Mouse (Mus musculus) hindbrain, embryonic 13.5 days (tissue): Measurements from ENCODE around the gene Ripor2. TPM values are rescaled to one million over a fixed set of nuclear protein-coding genes. Genes with fewer than 3 reads are reported as not detected.
"Not testable (repeated sequence)": the region's sequence is repeated elsewhere in the genome, so short reads cannot be mapped to it uniquely, and the experiment has no call there.

Experiments
- ATAC-seq: fragments of 200-750 bp; cut with Nextera tagmentation; 2 replicates; pipeline ENCODE4 v1.8.0; 2017; ENCODE audit warnings: moderate TSS enrichment; ENCODE audit not compliant: low FRiP score
- H3K27ac ChIP-seq: fragments of 300-500 bp; sonication (generic); 2 replicates; pipeline ENCODE4 v1.5.1; 2015; ENCODE audit warnings: inconsistent platforms, mild to moderate bottlenecking, moderate library complexity
- H3K27me3 ChIP-seq: fragments of 300-500 bp; sonication (generic); 2 replicates; pipeline ENCODE4 v1.6.1; 2015; ENCODE audit warnings: mild to moderate bottlenecking, inconsistent platforms
- H3K36me3 ChIP-seq: fragments of 300-500 bp; sonication (generic); 2 replicates; pipeline ENCODE4 v1.6.1; 2015; ENCODE audit warnings: mild to moderate bottlenecking, inconsistent platforms
- H3K4me1 ChIP-seq: fragments of 300-500 bp; sonication (generic); replicated peaks from 2 replicates; pipeline ENCODE4 v1.6.1; 2015; ENCODE audit warnings: inconsistent platforms
- H3K4me2 ChIP-seq: fragments of 300-500 bp; sonication (generic); 2 replicates; pipeline ENCODE4 v1.6.1; 2015; ENCODE audit warnings: inconsistent platforms, mild to moderate bottlenecking, moderate library complexity
- H3K4me3 ChIP-seq: fragments of 300-500 bp; sonication (generic); 2 replicates; pipeline ENCODE4 v1.5.1; 2015; ENCODE audit warnings: mild to moderate bottlenecking, inconsistent platforms
- H3K9ac ChIP-seq: fragments of 300-500 bp; sonication (generic); 2 replicates; pipeline ENCODE4 v1.6.1; 2015; ENCODE audit warnings: mild to moderate bottlenecking, inconsistent platforms
- H3K9me3 ChIP-seq: fragments of 300-500 bp; sonication (generic); 2 replicates; pipeline ENCODE4 v1.6.1; 2016; ENCODE audit warnings: inconsistent platforms
- WGBS: fragments of 180-500 bp; shearing (Covaris S2); methylation state at CpG from one replicate; pipeline ENCODE4 v1.1.7; 2015; 5-methylcytosine and 5-hydroxymethylcytosine counted together
- polyA plus RNA-seq: library from polyadenylated mRNA; unstranded; fragments of >200 nt; fragmentation: Nextera tagmentation; extraction: Ambion mirVana; gene quantifications from 2 replicates; pipeline ENCODE4 v1.2.1, GENCODE M21; 2015

Gene Ripor2
- polyA plus RNA-seq, 1 experiment from 2014 or later: 24.1 TPM

DNA sequence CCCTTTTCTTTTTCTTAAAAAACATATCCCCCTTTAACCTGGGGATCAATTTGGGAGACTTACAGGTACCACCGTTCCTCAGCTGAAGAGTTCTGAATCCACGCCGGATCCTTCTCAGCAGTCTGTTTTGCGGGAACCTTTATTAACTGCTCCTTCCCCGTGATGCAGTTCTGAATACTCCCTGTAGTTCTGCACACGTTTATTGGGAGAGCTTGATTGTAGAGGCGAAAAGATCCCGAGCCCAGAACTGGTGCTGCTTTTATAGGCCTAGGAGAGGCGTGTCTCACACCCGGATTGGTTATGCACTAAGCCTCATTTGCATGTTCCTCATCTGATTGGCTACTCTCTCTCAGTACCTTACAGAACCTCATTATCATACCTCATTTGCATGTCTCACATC, 189.5 kb downstream of the Ripor2 start:
- not testable (repeated sequence) for H3K9ac ChIP-seq, H3K27ac ChIP-seq, H3K27me3 ChIP-seq, H3K9me3 ChIP-seq, ATAC-seq, H3K4me3 ChIP-seq, H3K36me3 ChIP-seq, H3K4me1 ChIP-seq, H3K4me2 ChIP-seq
- 94% methylated on average over 10 of the region's 10 CpGs for WGBS

- Histone ChIP-seq H3K9me3 (no peaks in the 10 kb centered on the region), H3K27ac (no peak overlapping the region), H3K9ac (no peak overlapping the region), H3K4me3 (no peak overlapping the region), H3K36me3 (no peaks in the 10 kb centered on the region), H3K27me3 (no peaks in the 10 kb centered on the region), H3K4me2 (no peak overlapping the region), H3K4me1 (no peaks in the 10 kb centered on the region)
- no peak for ATAC-seq
- WGBS: 52% methylated on average over 7 of the region's 7 CpGs
Measured at GRCm38 (mm10) chr13:24776146-24776844, 194.3 kb downstream of the Ripor2 start.

DNA sequence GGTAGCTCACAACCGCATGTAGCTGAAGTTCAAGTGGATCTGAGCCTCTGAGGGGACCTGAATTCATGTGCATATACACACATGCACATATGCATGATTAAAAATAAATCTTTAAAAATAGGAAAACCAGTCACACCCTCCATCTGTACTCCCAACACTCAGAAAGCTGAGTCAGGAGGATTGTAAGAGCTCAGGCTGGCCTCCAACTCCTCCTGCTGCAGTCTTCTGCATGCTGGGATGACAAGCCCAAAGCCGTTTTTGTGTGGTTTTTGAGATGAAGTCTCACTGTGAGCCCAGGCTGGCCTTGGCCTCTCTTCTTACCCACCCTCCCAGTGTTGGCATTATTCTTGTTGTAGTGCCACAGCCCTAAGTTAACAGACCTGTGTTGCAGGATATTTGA, 196.0 kb downstream of the Ripor2 start:
- Histone ChIP-seq H3K9me3 (no peaks in the 10 kb centered on the region), H3K27me3 (no peaks in the 10 kb centered on the region), H3K4me3 (no peak overlapping the region), H3K36me3 (no peaks in the 10 kb centered on the region), H3K4me1 (peaks cover 7% of the 10 kb centered on the region), H3K27ac (no peak overlapping the region), H3K4me2 (no peak overlapping the region), H3K9ac (no peak overlapping the region)
- 84% methylated on average over 2 of the region's 2 CpGs for WGBS
- no peak for ATAC-seq

DNA sequence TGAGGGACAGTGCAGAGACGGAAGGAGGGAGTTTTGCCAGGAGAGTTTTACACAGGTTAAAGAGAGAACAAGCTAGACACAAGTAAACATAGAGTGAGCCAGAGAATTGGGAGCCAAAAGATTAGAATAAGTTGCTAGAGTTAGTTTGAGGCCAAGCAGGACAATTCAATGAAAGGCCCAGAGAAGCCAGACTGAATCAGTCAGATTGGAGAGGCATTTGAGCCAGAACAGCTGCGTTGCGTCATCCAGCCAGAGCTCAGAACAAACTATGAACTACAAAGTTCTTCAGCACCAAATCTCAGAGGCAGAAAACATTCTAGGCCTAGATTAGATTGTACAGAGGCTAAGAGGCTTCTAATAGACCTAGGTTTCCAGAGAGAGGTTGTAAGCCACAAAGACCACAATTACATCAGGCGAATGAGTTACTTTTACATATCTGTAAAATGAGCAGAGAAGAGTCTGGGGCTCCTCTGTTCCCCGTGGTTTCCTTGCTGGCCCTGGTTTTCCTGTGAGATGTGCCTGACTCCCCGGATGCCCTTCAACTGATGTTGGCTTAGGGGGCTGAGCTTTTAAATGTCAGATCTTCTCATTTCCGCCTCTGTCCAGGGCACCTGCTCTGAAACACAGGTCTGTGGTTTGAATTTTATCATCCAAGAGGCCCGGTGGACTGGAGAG, 196.9 kb downstream of the Ripor2 start:
- Histone ChIP-seq H3K4me2 (no peak overlapping the region), H3K27ac (no peak overlapping the region), H3K27me3 (no peaks in the 10 kb centered on the region), H3K9ac (no peak overlapping the region), H3K4me1 (peaks cover 7% of the 10 kb centered on the region), H3K9me3 (no peaks in the 10 kb centered on the region), H3K4me3 (no peak overlapping the region), H3K36me3 (no peaks in the 10 kb centered on the region)
- WGBS: 88% methylated on average over 8 of the region's 8 CpGs
- no peak for ATAC-seq

DNA sequence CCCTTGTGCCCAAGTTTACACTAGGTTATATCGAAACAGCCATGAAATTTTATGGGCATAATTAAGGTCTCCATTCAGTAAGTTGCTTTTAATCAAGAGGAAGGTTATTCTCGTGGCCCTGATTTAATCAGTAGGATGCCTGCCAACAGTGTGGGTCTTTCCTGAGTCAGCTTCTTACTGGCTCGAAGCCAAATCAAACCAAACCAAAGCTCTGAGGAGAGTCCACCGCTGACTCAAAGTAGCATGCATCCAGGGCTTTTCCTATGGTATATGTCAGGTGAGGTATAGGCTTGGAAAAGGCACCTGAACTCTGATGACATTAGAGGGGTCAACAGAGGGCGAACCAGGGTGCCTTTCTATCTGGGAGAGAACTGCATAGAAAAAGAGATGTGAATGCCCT, 199.9 kb downstream of the Ripor2 start:
- H3K9me3 ChIP-seq: no peaks in the 10 kb centered on the region
- no peak overlapping the region for H3K4me2 ChIP-seq
- H3K9ac ChIP-seq: no peak overlapping the region
- no peak for ATAC-seq
- H3K27ac ChIP-seq: no peak overlapping the region
- no peaks in the 10 kb centered on the region for H3K36me3 ChIP-seq
- no peak overlapping the region for H3K4me3 ChIP-seq
- H3K4me1 ChIP-seq: peaks cover 7% of the 10 kb centered on the region
- no peaks in the 10 kb centered on the region for H3K27me3 ChIP-seq
- WGBS: 66% methylated on average over 5 of the region's 5 CpGs

Other genes with a start within 250 kb of the Ripor2 start
- gene Armh2, start 159.0 kb downstream of the Ripor2 start, polyA plus RNA-seq: not detected in 2 replicates
- gene Gmnn, start 179.7 kb downstream of the Ripor2 start, polyA plus RNA-seq: 28.0 and 28.1 TPM in 2 replicates
- gene BC005537, start 219.5 kb downstream of the Ripor2 start, polyA plus RNA-seq: 22.6 and 23.4 TPM in 2 replicates
- 47.1 and 48.5 TPM in 2 replicates for gene Acot13, start 249.4 kb downstream of the Ripor2 start, polyA plus RNA-seq
- gene Tdp2, start 249.5 kb downstream of the Ripor2 start, polyA plus RNA-seq: 40.6 and 41.2 TPM in 2 replicates